Comparison of ENCODE assay signal across 8 mouse cellular contexts in the genomic region with DNA sequence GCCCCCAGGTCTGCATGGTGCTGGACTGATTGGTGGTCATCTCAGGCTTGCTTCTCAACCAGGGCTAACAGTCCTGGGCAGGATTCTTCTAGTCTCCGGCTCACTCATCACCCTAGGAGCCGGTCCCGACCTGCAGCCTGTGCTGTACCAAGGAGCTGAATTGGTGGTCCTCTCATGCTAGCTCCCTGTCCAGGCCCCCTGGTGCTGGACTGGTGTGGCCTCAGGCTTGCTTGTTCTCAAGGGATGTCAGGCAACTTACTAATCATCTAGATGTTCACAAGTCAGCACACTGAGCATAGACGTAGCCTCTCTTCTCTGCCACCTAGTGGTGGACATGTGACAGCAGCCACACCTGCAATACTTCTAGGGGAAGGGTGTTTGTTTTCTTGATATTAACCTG. TPM values are rescaled to one million over a fixed set of nuclear protein-coding genes. Genes with fewer than 3 reads are reported as not detected.
DNase-seq lines count a peak whose midpoint lies in the region; ATAC-seq and TF ChIP-seq lines count a peak whose summit lies in the region.

No protein-coding gene starts in this region.

- DNase-seq in gastrocnemius, adult 2 months = no peak
- no peak for DNase-seq in gastrocnemius, postnatal 14 days
- peak; percentile 66 for DNase-seq in CD4-positive, CD25-positive, alpha-beta regulatory T cell, adult 2 months (ENCODE audit: low read depth, low spot score)
- peak; percentile 18 to 43 for DNase-seq in cerebellum, postnatal 25 days
- DNase-seq in liver = peak; percentile 25
- peak; percentile 54 for DNase-seq in naive thymus-derived CD4-positive, alpha-beta T cell, adult 2 months (ENCODE audit: low read depth)
- DNase-seq in ovary, postnatal 10 days (ENCODE audit: low spot score) = no peak

- H3K4me3 ChIP-seq in gastrocnemius, adult 2 months = no peak overlapping the region

- peak; percentile 69 to 70 for ATAC-seq in hematopoietic stem cell, adult 5-6 weeks (replicated peaks in 1 of 2; ENCODE audit: insufficient read depth in 1 of 2, low FRiP score in 2 of 2, low TSS enrichment in 1 of 2, low read depth in 1 of 2, poor library complexity in 2 of 2, severe bottlenecking in 2 of 2)

- intact Hi-C loops in gastrocnemius, adult 2 months (cut with DNase I) = no loop called here
- intact Hi-C loops in gastrocnemius, postnatal 14 days (cut with DNase I; ENCODE audit: low total_unique reads) = no loop called here

- H3K27ac ChIP-seq in gastrocnemius, adult 2 months = no peak overlapping the region

- TF ChIP-seq CTCF in gastrocnemius, adult 2 months (IDR thresholded peaks at IDR 0.05) = peak; percentile 73

RNA-seq across cellular contexts. Expression of a gene that starts 9.6 kb away (rescaled TPM):
- 10 to 100 TPM; 23.5 to 26.4 TPM for total RNA-seq in gastrocnemius, adult 2 months (2021)
- total RNA-seq in gastrocnemius, postnatal 14 days (2021) = 10 to 100 TPM; 19.2 to 22.5 TPM
- 113 and 120 TPM in 2 replicates for total RNA-seq in hematopoietic stem cell, adult 5-6 weeks (2017)

RNA-seq across cellular contexts. Expression of a gene that starts 57.6 kb away (rescaled TPM):
- total RNA-seq in gastrocnemius, adult 2 months (2021) = 1 to 10 TPM in 1 of 2 experiments, under 1 TPM in 1; 0.23 to 1.0 TPM
- 1 to 10 TPM; 1.5 to 2.5 TPM for total RNA-seq in gastrocnemius, postnatal 14 days (2021)
- total RNA-seq in hematopoietic stem cell, adult 5-6 weeks (2017) = not detected in 2 replicates

Comparison
In these comparisons a context has a peak if more than half of its experiments do, and no peak if none do; other contexts are left out.
1. DNase-seq: peak in CD4-positive, CD25-positive, alpha-beta regulatory T cell, adult 2 months (single experiment), cerebellum, postnatal 25 days (2 of 2), liver (single experiment) and naive thymus-derived CD4-positive, alpha-beta T cell, adult 2 months (single experiment); none in gastrocnemius, adult 2 months (single experiment), gastrocnemius, postnatal 14 days (single experiment) and ovary, postnatal 10 days (single experiment).